Mouse (Mus musculus) cortical plate, adult 2 months (tissue): ENCODE measurements around the gene 1700010I14Rik. TPM values are rescaled to one million over a fixed set of nuclear protein-coding genes. Genes with fewer than 3 reads are reported as not detected.

Experiments used
- H3K27ac ChIP-seq: fragments of 200-500 bp; 2 replicates; pipeline ENCODE4 v1.5.1; 2012; ENCODE audit warnings: low read length, control low read depth, inconsistent platforms; ENCODE audit not compliant: insufficient read depth
- H3K4me1 ChIP-seq: fragments of 200-500 bp; 2 replicates; pipeline ENCODE4 v1.6.1; 2011; ENCODE audit warnings: low read length; ENCODE audit not compliant: control insufficient read depth, insufficient read depth
- H3K4me3 ChIP-seq: fragments of 200-500 bp; 2 replicates; pipeline ENCODE4 v1.5.1; 2011; ENCODE audit warnings: mild to moderate bottlenecking, low read length, control low read depth; ENCODE audit not compliant: insufficient read depth
- CTCF ChIP-seq: fragments of 200-500 bp; IDR thresholded peaks from 2 replicates; pipeline ENCODE4 v1.5.1; 2011; ENCODE audit warnings: mild to moderate bottlenecking, control low read depth, low read length; ENCODE audit not compliant: insufficient read depth; ENCODE audit errors: extremely low read depth
- POLR2A ChIP-seq: fragments of 200-500 bp; IDR thresholded peaks from 2 replicates; pipeline ENCODE4 v1.6.1; 2011; ENCODE audit warnings: mild to moderate bottlenecking, low read length, control low read depth; ENCODE audit not compliant: insufficient read depth; ENCODE audit errors: extremely low read depth
- polyA plus RNA-seq: library from polyadenylated mRNA; depleted of rRNA; stranded (reverse); fragments of >200 nt; gene quantifications from 2 replicates; pipeline ENCODE4 v1.2.3, GENCODE M21; 2012

1700010I14Rik gene
- polyA plus RNA-seq, 1 experiment = 0.73 TPM

DNA sequence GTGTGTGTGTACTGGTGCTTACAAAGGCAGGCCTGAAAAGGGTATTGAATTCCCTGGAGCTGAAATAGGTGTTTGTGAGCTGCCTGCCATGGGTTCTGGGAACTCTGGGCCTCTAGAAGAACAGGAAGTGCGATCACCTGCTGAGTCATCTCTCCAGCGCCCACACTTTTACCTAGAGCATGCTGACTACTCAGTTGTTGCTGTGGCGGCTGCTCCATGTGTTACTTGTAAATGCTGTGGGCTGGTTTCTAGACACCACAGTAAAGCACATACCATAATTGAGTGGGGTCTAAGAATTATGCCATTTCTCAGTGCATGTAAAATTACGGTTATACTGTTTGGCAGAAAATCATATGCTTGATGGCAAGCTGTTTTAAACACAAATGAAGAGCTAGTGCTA is 14.3 kb downstream of the 1700010I14Rik start:
- peaks cover 1% of the 10 kb centered on the region; the same call in 1 of the 2 replicates for H3K4me1 ChIP-seq
- TF ChIP-seq CTCF = no peak
- H3K4me3 ChIP-seq = no peak overlapping the region
- no peak overlapping the region for H3K27ac ChIP-seq

DNA sequence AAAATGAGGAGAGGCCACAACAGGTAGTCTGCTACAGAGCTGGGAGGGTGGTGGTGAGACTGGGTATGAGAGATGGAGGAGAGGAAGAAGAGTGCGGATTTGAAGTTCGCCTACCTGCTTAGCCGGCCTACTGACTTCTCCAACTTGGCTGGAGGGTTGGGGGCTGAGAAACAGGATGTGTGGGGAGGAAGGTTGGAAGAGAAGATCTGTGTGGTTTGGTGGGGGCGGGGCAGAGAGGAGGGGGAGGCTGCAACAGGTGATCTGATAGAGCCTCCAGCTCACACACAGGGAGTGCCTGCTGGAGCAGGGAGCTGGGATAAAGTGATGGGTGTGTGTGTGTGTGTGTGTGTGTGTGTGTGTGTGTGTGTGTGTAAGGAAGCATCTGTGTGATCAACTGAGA is 16.4 kb downstream of the 1700010I14Rik start:
- peaks cover 1% of the 10 kb centered on the region; the same call in 1 of the 2 replicates for H3K4me1 ChIP-seq
- no peak overlapping the region for H3K27ac ChIP-seq
- TF ChIP-seq CTCF (no peak), POLR2A (no peak)
- no peak overlapping the region for H3K4me3 ChIP-seq

DNA sequence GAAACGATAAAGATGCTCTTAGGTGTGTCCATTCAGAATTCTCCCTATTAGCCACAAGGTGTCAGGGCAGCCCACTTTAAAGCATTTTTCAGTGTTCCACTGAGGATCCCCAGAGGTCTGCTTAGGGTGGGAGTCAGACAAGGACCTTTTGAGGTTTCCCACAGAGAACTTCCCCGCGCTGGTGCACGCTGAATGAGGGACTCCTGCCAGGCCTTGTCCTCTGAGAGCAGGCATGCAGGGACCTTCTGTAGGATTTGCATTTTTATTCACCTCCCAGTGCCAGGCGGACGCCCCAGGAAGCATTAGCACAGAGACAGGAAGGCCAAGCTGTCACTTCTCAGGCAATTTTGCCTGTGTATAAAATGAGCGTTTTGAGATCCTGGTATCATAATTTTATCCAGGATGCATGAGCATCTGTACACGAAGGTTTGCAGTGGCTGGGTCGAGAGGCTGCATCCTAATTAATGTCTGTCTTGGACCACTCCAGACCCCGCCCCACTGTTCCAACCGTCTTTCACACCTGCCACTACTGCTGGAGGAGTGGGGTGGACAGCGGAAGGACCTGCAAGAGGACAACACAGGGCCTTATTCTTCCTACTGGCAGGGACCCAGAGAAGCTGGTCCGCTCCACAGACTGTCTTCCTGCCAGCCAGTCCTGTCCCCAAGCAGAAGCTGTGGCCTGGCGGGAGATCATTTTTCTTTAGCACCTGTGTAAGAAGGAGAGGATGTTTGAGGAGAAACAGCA is 35.2 kb downstream of the 1700010I14Rik start:
- TF ChIP-seq CTCF (peak; percentile 34; the same call in 1 of the 2 replicates), POLR2A (no peak)

DNA sequence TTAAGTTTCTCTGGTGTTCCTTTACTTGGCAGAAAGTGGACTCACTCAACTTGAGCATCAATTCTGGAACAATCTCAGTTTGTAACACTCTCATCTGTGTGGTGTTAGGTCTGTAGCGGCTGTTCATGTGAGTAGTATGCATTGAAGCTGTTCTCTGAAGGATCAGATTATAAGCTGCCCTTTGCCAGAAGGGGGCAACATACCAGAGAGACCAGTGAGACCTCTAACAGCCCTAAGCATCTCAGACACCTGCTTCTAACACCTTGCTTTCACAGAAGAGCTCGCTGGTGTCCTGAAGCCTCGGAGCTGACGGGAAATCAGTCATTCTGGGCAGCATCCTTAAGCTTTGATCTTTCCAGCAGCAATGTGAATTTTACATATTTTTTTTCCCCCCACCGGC is 42.0 kb downstream of the 1700010I14Rik start:
- Histone ChIP-seq H3K4me3 (no peak overlapping the region), H3K27ac (no peak overlapping the region), H3K4me1 (peaks cover 8% of the 10 kb centered on the region; the same call in 1 of the 2 replicates)
- no peak for TF ChIP-seq CTCF
- TF ChIP-seq POLR2A = no peak

More for the DNA sequence above, 35.2 kb downstream of the 1700010I14Rik start:
- H3K4me3 ChIP-seq = no peak overlapping the region
- H3K4me1 ChIP-seq = 0 out of 2 replicates have a peak, but pooled peaks cover 2% of the 10 kb centered on the region
- no peak overlapping the region for H3K27ac ChIP-seq

DNA sequence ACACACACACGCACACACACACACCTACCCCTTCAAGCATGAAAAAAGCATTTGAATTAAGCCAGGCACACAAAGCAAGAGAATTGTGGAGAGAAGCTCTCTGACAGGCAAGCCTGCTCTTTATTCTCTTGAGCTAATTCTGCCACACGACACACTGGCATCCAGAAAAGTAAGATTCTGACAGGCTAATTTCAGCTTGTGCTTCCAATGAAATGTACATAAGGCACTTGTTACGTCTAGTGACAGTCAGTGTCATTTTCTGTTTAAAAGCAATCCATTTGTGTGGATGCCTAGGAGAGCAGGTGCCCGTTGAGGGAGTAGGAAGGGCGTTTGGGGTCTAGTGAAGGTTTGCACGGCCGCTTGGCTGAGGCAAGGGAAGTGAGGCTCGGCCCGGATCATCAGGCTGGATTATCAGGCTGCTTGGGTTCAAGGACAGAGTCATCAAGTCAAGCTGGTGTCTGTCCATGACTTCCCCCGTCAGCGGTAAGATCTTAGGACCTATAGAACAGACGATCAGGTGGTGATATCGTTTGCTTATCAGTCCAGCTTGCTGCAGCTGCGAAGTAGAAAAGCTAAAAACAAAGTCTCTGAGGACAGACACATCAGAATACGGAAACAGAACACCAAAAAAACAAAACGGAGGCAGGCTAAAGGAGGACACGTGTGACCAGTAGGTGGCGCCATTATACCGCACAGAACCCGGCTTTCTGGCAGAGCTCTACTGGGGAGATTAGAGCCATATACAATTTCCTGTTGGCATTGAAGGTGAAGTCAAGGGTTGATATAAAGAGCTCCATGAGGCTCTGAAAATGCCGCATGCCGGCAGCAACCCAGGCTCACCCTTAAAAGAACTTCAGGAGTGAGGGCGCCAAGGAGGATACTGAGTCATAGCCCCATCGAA is 43.4 kb downstream of the 1700010I14Rik start:
- Histone ChIP-seq H3K4me3 (peak overlapping the region; percentile 7; the same call in 1 of the 2 replicates), H3K4me1 (peaks cover 8% of the 10 kb centered on the region; the same call in 1 of the 2 replicates), H3K27ac (no peak overlapping the region)
- TF ChIP-seq CTCF (peak; percentile 92), POLR2A (no peak)

DNA sequence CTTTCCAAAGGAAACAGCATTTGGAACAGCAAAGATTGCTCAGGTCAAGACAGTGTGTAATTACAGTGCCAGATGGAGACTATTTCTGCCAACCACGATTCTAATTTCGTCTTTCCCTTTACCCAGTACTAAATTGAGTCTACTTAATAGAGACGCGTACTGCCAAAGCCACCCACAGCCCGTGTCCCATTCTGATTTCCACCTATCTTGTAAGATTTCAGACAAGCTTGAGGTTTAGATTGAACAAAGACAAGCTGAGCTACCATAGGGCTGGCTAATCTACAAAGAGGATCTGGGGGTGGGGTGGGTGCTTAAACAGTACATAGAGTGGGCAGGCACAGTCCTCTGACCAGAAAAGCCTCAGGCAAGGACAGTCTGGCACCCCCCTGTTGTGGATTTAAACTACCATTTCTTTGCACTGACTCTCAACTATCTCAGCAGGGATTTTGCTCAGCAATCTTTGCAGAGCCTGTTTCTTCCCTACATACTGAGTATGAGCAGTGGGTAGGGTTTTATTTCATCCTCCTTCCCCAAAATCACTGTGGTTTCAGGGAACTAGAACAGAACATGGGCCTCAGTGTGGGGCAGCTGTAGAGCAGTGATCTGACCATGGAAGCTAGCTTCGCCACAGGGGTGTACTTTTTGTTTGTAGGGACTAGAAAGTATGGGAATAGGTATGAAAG is 44.4 kb downstream of the 1700010I14Rik start:
- Histone ChIP-seq H3K4me1 (peaks cover 6% of the 10 kb centered on the region; the same call in 1 of the 2 replicates), H3K4me3 (no peak overlapping the region), H3K27ac (no peak overlapping the region)
- TF ChIP-seq POLR2A (no peak), CTCF (no peak)

DNA sequence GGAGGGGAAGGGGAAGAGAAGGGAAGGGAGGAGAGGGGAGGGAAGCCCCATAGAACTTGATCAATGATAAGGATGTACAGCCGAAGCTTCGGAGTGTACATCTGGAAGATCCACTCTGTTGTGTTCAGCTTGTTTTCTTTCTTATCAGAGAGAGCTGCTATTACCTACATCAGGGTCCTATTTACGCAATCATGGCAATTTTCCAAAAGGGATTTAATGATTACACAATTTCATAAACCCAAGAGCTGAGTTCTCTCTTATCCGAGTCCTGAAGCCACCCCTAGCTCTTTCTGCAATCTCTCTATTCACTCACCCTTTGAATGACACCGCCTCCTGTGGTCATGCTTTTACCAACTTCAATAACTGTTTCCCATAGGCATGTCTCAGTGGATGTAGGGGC is 45.4 kb downstream of the 1700010I14Rik start:
- H3K4me3 ChIP-seq = no peak overlapping the region
- TF ChIP-seq POLR2A (no peak), CTCF (no peak)
- peaks cover 6% of the 10 kb centered on the region; the same call in 1 of the 2 replicates for H3K4me1 ChIP-seq
- H3K27ac ChIP-seq = no peak overlapping the region

DNA sequence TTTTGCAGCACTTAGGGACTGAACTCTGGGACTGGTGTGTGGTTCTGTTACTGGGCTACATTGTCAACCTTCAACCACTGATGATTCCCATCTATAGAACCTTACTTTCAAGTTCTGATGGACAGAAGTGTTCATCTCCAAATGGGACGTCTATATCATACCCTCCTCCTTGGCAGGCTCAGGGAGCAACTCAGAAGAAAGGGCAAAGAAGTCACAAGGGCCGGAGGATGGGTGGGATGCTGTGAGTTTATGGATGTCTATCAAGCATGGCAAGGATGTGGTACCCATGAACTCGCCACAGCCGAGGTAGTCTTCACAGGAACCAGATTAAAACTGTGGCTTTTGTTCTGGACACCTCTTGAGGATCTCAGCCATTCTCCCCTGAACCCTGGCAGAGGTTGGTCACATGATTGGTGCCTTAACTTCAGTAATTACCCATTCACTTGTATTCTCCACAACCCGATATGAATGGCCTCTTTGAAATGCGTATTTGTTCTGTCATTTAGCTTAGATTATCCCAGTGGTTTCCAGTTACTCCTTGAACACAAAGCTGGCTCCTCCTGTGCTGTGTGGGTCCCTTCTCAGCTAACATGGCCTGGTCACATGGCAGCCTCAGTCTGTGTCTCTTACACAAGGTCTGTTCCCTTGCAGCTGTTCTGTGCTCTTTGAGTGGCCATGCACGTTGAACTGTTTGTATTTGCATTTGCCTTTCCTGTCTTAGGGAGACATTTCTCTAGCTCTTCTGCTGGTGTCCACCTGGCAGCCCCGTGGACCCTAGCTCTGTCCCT is 47.6 kb downstream of the 1700010I14Rik start:
- H3K4me1 ChIP-seq = peaks cover 6% of the 10 kb centered on the region; the same call in 1 of the 2 replicates
- H3K27ac ChIP-seq = no peak overlapping the region
- TF ChIP-seq POLR2A (no peak), CTCF (no peak)
- H3K4me3 ChIP-seq = no peak overlapping the region

DNA sequence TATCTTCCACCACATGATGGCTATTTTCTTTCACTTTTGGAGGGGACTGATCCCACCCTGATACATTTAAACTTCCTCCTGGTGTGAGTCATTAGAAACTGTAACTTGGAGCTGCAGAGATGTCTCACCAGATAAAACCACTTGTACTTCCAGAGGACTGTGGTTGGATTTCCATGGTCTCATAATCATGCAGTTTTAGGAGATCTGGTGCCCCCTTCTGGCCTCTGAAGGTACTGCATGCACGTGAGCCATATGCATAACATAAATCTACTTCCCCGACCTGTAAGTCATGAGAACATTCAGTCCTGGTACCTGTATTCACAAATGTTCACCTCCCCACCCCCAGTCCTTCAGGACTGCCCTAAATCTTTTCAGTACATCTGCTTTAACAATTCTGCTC is 54.6 kb downstream of the 1700010I14Rik start:
- TF ChIP-seq POLR2A (no peak), CTCF (peak; percentile 35)
- Histone ChIP-seq H3K4me1 (no peaks in the 10 kb centered on the region), H3K27ac (no peak overlapping the region), H3K4me3 (no peak overlapping the region)
